Mouse (Mus musculus) cerebellum, postnatal 36 days (tissue): ENCODE results near the gene Umad1.

Experiments
- DNase-seq, 2 experiments: peaks; one replicate each; pipeline ENCODE4 v3.0.0; 2021 to 2022; ENCODE audit warnings: mixed read lengths in 2 of 2

Gene Umad1

GRCm38 (mm10) chr6:8485414-8486175, 226.5 kb downstream of the Umad1 start:
- no peak for DNase-seq

- no peak for DNase-seq
Measured at GRCm38 (mm10) chr6:8486391-8487043, 227.4 kb downstream of the Umad1 start.

- no peak for DNase-seq
Measured at GRCm38 (mm10) chr6:8487044-8487853, 228.2 kb downstream of the Umad1 start.

GRCm38 (mm10) chr6:8488249-8488648, 229.2 kb downstream of the Umad1 start:
- no peak for DNase-seq

GRCm38 (mm10) chr6:8489266-8489665, 230.2 kb downstream of the Umad1 start:
- DNase-seq, result no peak

- DNase-seq, result no peak
Measured at GRCm38 (mm10) chr6:8489938-8490585, 231.0 kb downstream of the Umad1 start.

- no peak for DNase-seq
Measured at GRCm38 (mm10) chr6:8492248-8492647, 233.2 kb downstream of the Umad1 start.

- no peak for DNase-seq
Measured at GRCm38 (mm10) chr6:8495109-8495826, 236.2 kb downstream of the Umad1 start.

GRCm38 (mm10) chr6:8495827-8496222, 236.7 kb downstream of the Umad1 start:
- DNase-seq, result no peak

- no peak for DNase-seq
Measured at GRCm38 (mm10) chr6:8497234-8497867, 238.3 kb downstream of the Umad1 start.

- DNase-seq, result no peak
Measured at GRCm38 (mm10) chr6:8497868-8498257, 238.8 kb downstream of the Umad1 start.

GRCm38 (mm10) chr6:8498961-8499360, 239.9 kb downstream of the Umad1 start:
- no peak for DNase-seq

- DNase-seq, result no peak
Measured at GRCm38 (mm10) chr6:8503953-8504352, 244.9 kb downstream of the Umad1 start.

GRCm38 (mm10) chr6:8504521-8505228, 245.6 kb downstream of the Umad1 start:
- DNase-seq, result no peak

- DNase-seq, result no peak
Measured at GRCm38 (mm10) chr6:8506631-8507030, 247.5 kb downstream of the Umad1 start.
